In genomic region chr6:145359470-145360430, GRCm38 (mm10) we compare ENCODE assay signal across 8 mouse cellular contexts.
DNase-seq lines count a peak whose midpoint lies in the region; ATAC-seq and TF ChIP-seq lines count a peak whose summit lies in the region.

No protein-coding gene starts in this region.

- peak overlapping the region; percentile 37 for H3K4me3 ChIP-seq in gastrocnemius, adult 2 months
- no peak overlapping the region for H3K4me3 ChIP-seq in E14TG2a.4 (replicated peaks; ENCODE audit: low read length)
- no peak overlapping the region for H3K4me3 ChIP-seq in heart, embryonic 16.5 days (ENCODE audit: low read length)

- intact Hi-C loops in gastrocnemius, adult 2 months (cut with DNase I): loop anchor here (5.0 kb wide), 2 partner anchors 433 to 448 kb away; no protein-coding TSS in a partner anchor

- peak overlapping the region; percentile 33; the same call in 1 of the 2 replicates for H3K4me2 ChIP-seq in heart, embryonic 16.5 days (ENCODE audit: low read depth, low read length)

- H3K36me3 ChIP-seq in E14TG2a.4 (ENCODE audit: insufficient read depth, low read length): no peaks in the 10 kb centered on the region
- H3K36me3 ChIP-seq in heart, embryonic 16.5 days (ENCODE audit: control insufficient read depth, insufficient read depth): no peaks in the 10 kb centered on the region

- H3K27me3 ChIP-seq in E14TG2a.4 (ENCODE audit: insufficient read depth, low read length): peaks cover 4% of the 10 kb centered on the region; the same call in 1 of the 2 replicates
- H3K27me3 ChIP-seq in heart, embryonic 16.5 days (ENCODE audit: control insufficient read depth, insufficient read depth, low read length): 0 out of 2 replicates have a peak, but pooled peaks cover 2% of the 10 kb centered on the region

- ATAC-seq in heart, embryonic 16.5 days (replicated peaks; ENCODE audit: extremely low read depth, insufficient read depth, low FRiP score): no peak
- ATAC-seq in megakaryocyte progenitor cell, adult 5-6 weeks (replicated peaks; ENCODE audit: poor library complexity): peak; percentile 81

- H3K4me1 ChIP-seq in E14TG2a.4 (replicated peaks; ENCODE audit: low read depth, low read length): peaks cover 19% of the 10 kb centered on the region
- H3K4me1 ChIP-seq in heart, embryonic 16.5 days (ENCODE audit: control insufficient read depth, insufficient read depth, low read length): 0 out of 2 replicates have a peak, but pooled peaks cover 2% of the 10 kb centered on the region

- 0 out of 2 replicates have a peak overlapping the region, but pooled peaks have one; percentile 55 for H3K9ac ChIP-seq in heart, embryonic 16.5 days (ENCODE audit: low read length)

- no peak overlapping the region for H3K27ac ChIP-seq in gastrocnemius, adult 2 months
- H3K27ac ChIP-seq in heart, embryonic 16.5 days (ENCODE audit: low read length): no peak overlapping the region

- peak; percentile 94; the same call in 1 of the 2 replicates for TF ChIP-seq CTCF in gastrocnemius, adult 2 months (IDR thresholded peaks at IDR 0.05)
- TF ChIP-seq CTCF in E14TG2a.4 (conservative IDR thresholded peaks at IDR 0.05; ENCODE audit: low read length): peak; percentile 51

- DNase-seq in gastrocnemius, adult 2 months: peak; percentile 54
- DNase-seq in gastrocnemius, postnatal 25 days: no peak
- DNase-seq in cerebellum, postnatal 25 days: peak; percentile 35 to 71
- DNase-seq in layer of hippocampus, adult 18-20 months (ENCODE audit: low spot score in 2 of 2): peak; percentile 43 to 74
- peak; percentile 29 to 35 for DNase-seq in spleen, postnatal 36 days (ENCODE audit: low spot score in 2 of 2)

- H3K9me3 ChIP-seq in E14TG2a.4 (ENCODE audit: low read length): no peaks in the 10 kb centered on the region
- peaks cover 4% of the 10 kb centered on the region for H3K9me3 ChIP-seq in heart, embryonic 16.5 days (replicated peaks; ENCODE audit: control insufficient read depth, low read length)

- WGBS in heart, embryonic 16.5 days: 43% methylated on average over 26 of the region's 26 CpGs
